Mouse (Mus musculus) G1E (cell line): ENCODE results near the gene Als2cr12. TPM values are rescaled to one million over a fixed set of nuclear protein-coding genes. Genes with fewer than 3 reads are reported as not detected.

Source experiments
- ATAC-seq: 2 replicates; pipeline ENCODE4 v1.8.0; 2016; ENCODE audit warnings: mild to moderate bottlenecking; ENCODE audit not compliant: insufficient number of reproducible peaks, poor library complexity, low FRiP score, severe bottlenecking; ENCODE audit errors: extremely low read depth
- DNase-seq: peaks from one replicate; pipeline ENCODE4 v3.0.0; 2012; ENCODE audit warnings: low spot score
- H3K27me3 ChIP-seq: 2 replicates; pipeline ENCODE4 v1.6.1; 2012; ENCODE audit warnings: mild to moderate bottlenecking, low read length, inconsistent platforms; ENCODE audit not compliant: insufficient read depth
- H3K36me3 ChIP-seq: replicated peaks from 2 replicates; pipeline ENCODE3; 2012; ENCODE audit warnings: mild to moderate bottlenecking, inconsistent platforms
- H3K4me1 ChIP-seq: 2 replicates; pipeline ENCODE4 v1.6.1; 2012; ENCODE audit warnings: low read depth, low read length, inconsistent platforms, mixed read lengths; ENCODE audit not compliant: insufficient read depth
- H3K4me3 ChIP-seq: 2 replicates; pipeline ENCODE4 v1.5.1; 2012; ENCODE audit warnings: low read depth, mild to moderate bottlenecking, inconsistent platforms, low read length, moderate library complexity, mixed read lengths
- H3K9me3 ChIP-seq: replicated peaks from 2 replicates; pipeline ENCODE4 v1.6.1; 2012; ENCODE audit warnings: inconsistent platforms
- CTCF ChIP-seq: IDR thresholded peaks from 2 replicates; pipeline ENCODE4 v1.5.1; 2012; ENCODE audit warnings: low read depth, low read length, inconsistent platforms, mixed read lengths
- GATA1 ChIP-seq: IDR thresholded peaks from 2 replicates; pipeline ENCODE4 v1.6.1; 2012; ENCODE audit warnings: borderline replicate concordance, low read length, inconsistent platforms, mixed read lengths
- GATA2 ChIP-seq: IDR thresholded peaks from 2 replicates; pipeline ENCODE4 v1.6.1; 2012; ENCODE audit warnings: low read depth, low read length, inconsistent platforms, borderline replicate concordance
- POLR2AphosphoS5 ChIP-seq: IDR thresholded peaks from 2 replicates; pipeline ENCODE4 v1.6.1; 2012; ENCODE audit warnings: low read depth, low read length, inconsistent platforms; ENCODE audit not compliant: insufficient replicate concordance
- TAL1 ChIP-seq: conservative IDR thresholded peaks from 2 replicates; pipeline ENCODE4 v1.6.1; 2012; ENCODE audit warnings: low read depth, low read length, inconsistent platforms, mixed read lengths
- polyA plus RNA-seq: library from polyadenylated mRNA; stranded (reverse); fragments of >175 nt; gene quantifications from 2 replicates; pipeline ENCODE4 v1.2.3, GENCODE M21; 2012
- total RNA-seq, 2 experiments: library from RNA; stranded (forward) in 1 of 2; stranded (reverse) in 1 of 2; fragments of 200-1000 nt in 1 of 2; fragments of >200 nt in 1 of 2; fragmentation: Nextera tagmentation in 1 of 2; gene quantifications; 2 replicates each; pipeline ENCODE4 v1.2.3; 2014 to 2017

Als2cr12 gene
- total and polyA plus RNA-seq, 3 experiments, result 0.22 TPM; not detected in 2

GRCm38 (mm10) chr1:58720090-58720489 lies 24.3 kb upstream of the Als2cr12 start:
- Histone ChIP-seq H3K36me3 (peaks cover 79% of the 10 kb centered on the region), H3K4me3 (no peak overlapping the region), H3K27me3 (no peaks in the 10 kb centered on the region), H3K4me1 (peaks cover 55% of the 10 kb centered on the region), H3K9me3 (no peaks in the 10 kb centered on the region)
- DNase-seq (no peak), ATAC-seq (no peak)
- TF ChIP-seq CTCF (no peak), POLR2AphosphoS5 (no peak), GATA2 (no peak), GATA1 (no peak), TAL1 (no peak)

GRCm38 (mm10) chr1:58719356-58719945 lies 23.7 kb upstream of the Als2cr12 start:
- DNase-seq, result no peak
- Histone ChIP-seq H3K36me3 (peaks cover 82% of the 10 kb centered on the region), H3K4me3 (no peak overlapping the region), H3K9me3 (no peaks in the 10 kb centered on the region), H3K4me1 (peaks cover 61% of the 10 kb centered on the region), H3K27me3 (no peaks in the 10 kb centered on the region)
- ATAC-seq, result no peak
- TF ChIP-seq CTCF, result no peak

GRCm38 (mm10) chr1:58717589-58718270 lies 21.9 kb upstream of the Als2cr12 start:
- no peak for DNase-seq

GRCm38 (mm10) chr1:58716883-58717220 lies 21.1 kb upstream of the Als2cr12 start:
- DNase-seq (no peak), ATAC-seq (no peak)
- Histone ChIP-seq H3K4me3 (no peak overlapping the region), H3K9me3 (no peaks in the 10 kb centered on the region), H3K27me3 (no peaks in the 10 kb centered on the region), H3K4me1 (peaks cover 75% of the 10 kb centered on the region), H3K36me3 (peaks cover 72% of the 10 kb centered on the region)
- no peak for TF ChIP-seq POLR2AphosphoS5
- no peak for TF ChIP-seq CTCF
- TF ChIP-seq GATA2, result no peak
- no peak for TF ChIP-seq GATA1
- TF ChIP-seq TAL1, result no peak

More at GRCm38 (mm10) chr1:58717589-58718270, 21.9 kb upstream of the Als2cr12 start:
- Histone ChIP-seq H3K4me1 (peaks cover 75% of the 10 kb centered on the region), H3K9me3 (no peaks in the 10 kb centered on the region), H3K36me3 (peaks cover 80% of the 10 kb centered on the region), H3K4me3 (no peak overlapping the region), H3K27me3 (no peaks in the 10 kb centered on the region)
- no peak for ATAC-seq
- TF ChIP-seq GATA1, result no peak
- TF ChIP-seq POLR2AphosphoS5, result no peak
- TF ChIP-seq GATA2, result no peak
- no peak for TF ChIP-seq CTCF
- no peak for TF ChIP-seq TAL1

- Histone ChIP-seq H3K4me3 (no peak overlapping the region; the same call in 1 of the 2 replicates), H3K36me3 (peaks cover 66% of the 10 kb centered on the region), H3K9me3 (no peaks in the 10 kb centered on the region), H3K27me3 (no peaks in the 10 kb centered on the region), H3K4me1 (peaks cover 77% of the 10 kb centered on the region)
- TF ChIP-seq GATA1, result no peak
- no peak for TF ChIP-seq GATA2
- TF ChIP-seq CTCF, result no peak
- no peak for TF ChIP-seq TAL1
- no peak for TF ChIP-seq POLR2AphosphoS5
- DNase-seq (no peak), ATAC-seq (0 out of 2 replicates have a peak, but pooled peaks have one; percentile 16)
Observed at GRCm38 (mm10) chr1:58716162-58716882, 20.5 kb upstream of the Als2cr12 start.

GRCm38 (mm10) chr1:58715536-58715935 lies 19.7 kb upstream of the Als2cr12 start:
- no peak for ATAC-seq
- Histone ChIP-seq H3K36me3 (peaks cover 62% of the 10 kb centered on the region), H3K4me1 (peaks cover 73% of the 10 kb centered on the region), H3K4me3 (no peak overlapping the region), H3K27me3 (no peaks in the 10 kb centered on the region), H3K9me3 (no peaks in the 10 kb centered on the region)
- no peak for TF ChIP-seq CTCF
- no peak for TF ChIP-seq GATA1
- no peak for TF ChIP-seq GATA2
- no peak for DNase-seq
